Mouse (Mus musculus) forebrain, postnatal 0 days (tissue): ENCODE measurements around the gene Dad1. TPM values are rescaled to one million over a fixed set of nuclear protein-coding genes. Genes with fewer than 3 reads are reported as not detected.

Experiments
- ATAC-seq: fragments of 200-750 bp; cut with Nextera tagmentation; 2 replicates; pipeline ENCODE4 v1.8.0; 2017; ENCODE audit warnings: mild to moderate bottlenecking, moderate library complexity
- DNase-seq: peaks from one replicate; pipeline ENCODE4 v3.0.0-alpha.2; 2015
- H3K27ac ChIP-seq: fragments of 300-500 bp; sonication (generic); 2 replicates; pipeline ENCODE4 v1.5.1; 2014; ENCODE audit warnings: low read depth, mild to moderate bottlenecking, antibody characterized with exemption, low read length, moderate library complexity, mixed read lengths
- H3K27me3 ChIP-seq: fragments of 300-500 bp; sonication (generic); 2 replicates; pipeline ENCODE4 v1.6.1; 2014; ENCODE audit warnings: mild to moderate bottlenecking, low read length, mixed read lengths; ENCODE audit not compliant: insufficient read depth
- H3K36me3 ChIP-seq: fragments of 300-500 bp; sonication (generic); 2 replicates; pipeline ENCODE4 v1.6.1; 2014; ENCODE audit warnings: mild to moderate bottlenecking, moderate library complexity; ENCODE audit not compliant: insufficient read depth
- H3K4me1 ChIP-seq: fragments of 300-500 bp; sonication (generic); 2 replicates; pipeline ENCODE4 v1.6.1; 2014; ENCODE audit warnings: antibody characterized with exemption; ENCODE audit not compliant: insufficient read depth
- H3K4me2 ChIP-seq: fragments of 300-500 bp; sonication (generic); 2 replicates; pipeline ENCODE4 v1.6.1; 2014; ENCODE audit warnings: low read depth, mild to moderate bottlenecking, moderate library complexity
- H3K4me3 ChIP-seq: fragments of 300-500 bp; sonication (generic); 2 replicates; pipeline ENCODE4 v1.5.1; 2014; ENCODE audit warnings: low read depth, low read length, mixed read lengths
- H3K9ac ChIP-seq: fragments of 300-500 bp; sonication (generic); 2 replicates; pipeline ENCODE4 v1.6.1; 2014; ENCODE audit warnings: mild to moderate bottlenecking
- H3K9me3 ChIP-seq: fragments of 300-500 bp; sonication (generic); 2 replicates; pipeline ENCODE4 v1.6.1; 2016; ENCODE audit warnings: low read length
- CTCF ChIP-seq: sonication (generic); IDR thresholded peaks from 2 replicates; pipeline ENCODE4 v1.5.1; 2016; ENCODE audit warnings: antibody characterized with exemption, control low read depth, low read depth
- WGBS: fragments of 180-500 bp; shearing (Covaris S2); extraction: QIAGEN DNeasy Blood & Tissue Kit; methylation state at CpG from one replicate; pipeline ENCODE4 v1.1.7; 2014; 5-methylcytosine and 5-hydroxymethylcytosine counted together
- polyA plus RNA-seq: library from polyadenylated mRNA; unstranded; fragments of >200 nt; fragmentation: Nextera tagmentation; extraction: Ambion mirVana; gene quantifications from 2 replicates; pipeline ENCODE4 v1.2.1, GENCODE M21; 2015
- total RNA-seq: library from RNA; depleted of rRNA; stranded (reverse); fragments of >200 nt; gene quantifications from 2 replicates; pipeline ENCODE4 v1.2.3, GENCODE M21; 2014

Gene Dad1
- total and polyA plus RNA-seq, 2 experiments from 2014 or later, result 230 to 375 TPM

- Histone ChIP-seq H3K4me1 (no peaks in the 10 kb centered on the region), H3K9me3 (no peaks in the 10 kb centered on the region), H3K4me2 (no peak overlapping the region), H3K4me3 (no peak overlapping the region), H3K27me3 (no peaks in the 10 kb centered on the region), H3K9ac (no peak overlapping the region), H3K27ac (no peak overlapping the region), H3K36me3 (no peaks in the 10 kb centered on the region)
- no peak for ATAC-seq
- WGBS, result 97% methylated on average over 3 of the region's 3 CpGs
- DNase-seq, result no peak
- TF ChIP-seq CTCF, result no peak
These were observed 16.5 kb upstream of the Dad1 start for GRCm38 (mm10) chr14:54270413-54270812.

- ATAC-seq (no peak), DNase-seq (no peak)
- 89% methylated on average over 3 of the region's 3 CpGs for WGBS
- no peaks in the 10 kb centered on the region for H3K27me3 ChIP-seq
- no peaks in the 10 kb centered on the region for H3K4me1 ChIP-seq
- H3K9ac ChIP-seq, result no peak overlapping the region
- H3K9me3 ChIP-seq, result no peaks in the 10 kb centered on the region
- TF ChIP-seq CTCF, result no peak
- no peak overlapping the region for H3K27ac ChIP-seq
- H3K4me3 ChIP-seq, result no peak overlapping the region
- no peak overlapping the region for H3K4me2 ChIP-seq
- no peaks in the 10 kb centered on the region for H3K36me3 ChIP-seq
These were observed 15.7 kb upstream of the Dad1 start for GRCm38 (mm10) chr14:54269566-54269965.

- Histone ChIP-seq H3K27ac (no peak overlapping the region), H3K27me3 (no peaks in the 10 kb centered on the region), H3K4me2 (no peak overlapping the region), H3K4me1 (no peaks in the 10 kb centered on the region), H3K9ac (no peak overlapping the region), H3K4me3 (no peak overlapping the region), H3K36me3 (no peaks in the 10 kb centered on the region), H3K9me3 (no peaks in the 10 kb centered on the region)
- 97% methylated on average over 10 of the region's 10 CpGs for WGBS
- TF ChIP-seq CTCF, result no peak
- ATAC-seq (no peak), DNase-seq (no peak)
These were observed 14.1 kb upstream of the Dad1 start for GRCm38 (mm10) chr14:54267966-54268365.

- H3K9ac ChIP-seq, result no peak overlapping the region
- H3K36me3 ChIP-seq, result no peaks in the 10 kb centered on the region
- DNase-seq (no peak), ATAC-seq (no peak)
- no peak for TF ChIP-seq CTCF
- no peaks in the 10 kb centered on the region for H3K27me3 ChIP-seq
- H3K4me3 ChIP-seq, result no peak overlapping the region
- 74% methylated on average over 6 of the region's 6 CpGs for WGBS
- no peak overlapping the region for H3K4me2 ChIP-seq
- no peaks in the 10 kb centered on the region for H3K9me3 ChIP-seq
- H3K4me1 ChIP-seq, result no peaks in the 10 kb centered on the region
- no peak overlapping the region for H3K27ac ChIP-seq
These were observed 12.0 kb upstream of the Dad1 start for GRCm38 (mm10) chr14:54265951-54266350.

- Histone ChIP-seq H3K9ac (no peak overlapping the region), H3K9me3 (no peaks in the 10 kb centered on the region), H3K27me3 (no peaks in the 10 kb centered on the region), H3K4me1 (no peaks in the 10 kb centered on the region), H3K27ac (no peak overlapping the region), H3K36me3 (no peaks in the 10 kb centered on the region), H3K4me3 (no peak overlapping the region), H3K4me2 (no peak overlapping the region)
- no peak for ATAC-seq
- no peak for DNase-seq
- no peak for TF ChIP-seq CTCF
- WGBS, result 47% methylated on average over 10 of the region's 10 CpGs
These were observed 11.2 kb upstream of the Dad1 start for GRCm38 (mm10) chr14:54265093-54265492.

- Histone ChIP-seq H3K9me3 (no peaks in the 10 kb centered on the region), H3K36me3 (no peaks in the 10 kb centered on the region), H3K27me3 (no peaks in the 10 kb centered on the region), H3K4me1 (no peaks in the 10 kb centered on the region), H3K9ac (no peak overlapping the region), H3K4me2 (no peak overlapping the region), H3K4me3 (no peak overlapping the region), H3K27ac (no peak overlapping the region)
- 95% methylated on average over 7 of the region's 7 CpGs for WGBS
- TF ChIP-seq CTCF, result no peak
- ATAC-seq (no peak), DNase-seq (no peak)
These were observed 10.3 kb upstream of the Dad1 start for GRCm38 (mm10) chr14:54264231-54264630.

- H3K4me3 ChIP-seq, result no peak overlapping the region
- no peaks in the 10 kb centered on the region for H3K36me3 ChIP-seq
- no peaks in the 10 kb centered on the region for H3K9me3 ChIP-seq
- H3K27me3 ChIP-seq, result no peaks in the 10 kb centered on the region
- ATAC-seq (no peak), DNase-seq (no peak)
- H3K4me1 ChIP-seq, result no peaks in the 10 kb centered on the region
- H3K4me2 ChIP-seq, result no peak overlapping the region
- H3K27ac ChIP-seq, result no peak overlapping the region
- WGBS, result 95% methylated on average over 6 of the region's 6 CpGs
- no peak overlapping the region for H3K9ac ChIP-seq
- no peak for TF ChIP-seq CTCF
These were observed 9.2 kb upstream of the Dad1 start for GRCm38 (mm10) chr14:54263099-54263498.

- Histone ChIP-seq H3K9ac (no peak overlapping the region), H3K4me1 (no peaks in the 10 kb centered on the region), H3K4me3 (no peak overlapping the region), H3K9me3 (no peaks in the 10 kb centered on the region), H3K27ac (no peak overlapping the region), H3K36me3 (no peaks in the 10 kb centered on the region), H3K27me3 (no peaks in the 10 kb centered on the region), H3K4me2 (no peak overlapping the region)
- DNase-seq, result no peak
- 91% methylated on average over 8 of the region's 8 CpGs for WGBS
- no peak for TF ChIP-seq CTCF
- no peak for ATAC-seq
These were observed 8.7 kb upstream of the Dad1 start for GRCm38 (mm10) chr14:54262622-54263021.
